Mouse (Mus musculus) ES-CJ7 (cell line): ENCODE measurements around the gene Mettl22.

ENCODE experiments used
- DNase-seq: peaks from one replicate; pipeline ENCODE4 v3.0.0; 2011; ENCODE audit warnings: low read depth, low spot score

Gene Mettl22

DNA sequence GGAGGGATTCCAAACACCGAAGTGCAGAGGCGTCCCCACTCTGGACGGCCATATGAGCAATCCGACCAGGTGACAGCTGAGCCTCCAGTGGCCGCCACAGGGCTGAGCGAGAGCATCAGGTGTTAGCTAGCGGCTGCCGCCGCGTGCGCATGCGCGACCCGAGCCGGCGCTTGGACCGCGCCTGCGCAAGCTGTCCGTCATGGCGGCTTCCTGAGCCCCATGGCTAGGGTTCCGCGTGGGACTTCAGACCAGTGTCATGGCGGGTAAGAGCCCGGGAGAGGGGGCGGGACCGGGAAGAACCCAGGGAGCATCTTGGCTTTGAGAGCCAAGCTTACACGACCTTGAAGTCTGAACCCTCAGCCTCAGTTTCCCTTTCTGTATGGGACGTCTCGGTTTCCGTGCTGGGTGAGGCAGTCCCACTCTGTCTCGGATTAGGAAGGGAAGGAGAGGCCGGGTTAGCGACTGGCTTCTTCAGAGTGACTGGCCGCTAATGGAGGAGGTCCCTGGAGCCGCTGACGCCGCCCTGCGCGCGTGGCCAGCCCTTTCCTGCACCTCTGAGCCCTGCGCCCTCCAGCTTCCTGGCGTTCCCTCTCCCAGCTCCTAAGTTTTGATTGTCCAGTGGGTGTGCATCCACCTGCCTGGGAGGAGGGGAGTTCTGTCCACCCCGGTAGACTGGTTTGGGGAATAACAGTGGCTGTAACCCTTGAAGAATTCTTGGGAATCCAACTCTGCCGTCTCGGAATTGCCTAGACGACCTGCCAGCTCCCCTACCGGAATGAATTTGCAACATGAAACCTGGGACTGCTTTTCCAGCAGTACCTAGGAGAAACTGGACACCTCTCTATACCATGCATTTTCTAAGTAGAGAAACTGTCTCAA, at the start of gene Mettl22:
Mettl22 (plus strand) TSS at position 186 of the 879 bp plus-strand sequence.
- peak; percentile 94 for DNase-seq

DNA sequence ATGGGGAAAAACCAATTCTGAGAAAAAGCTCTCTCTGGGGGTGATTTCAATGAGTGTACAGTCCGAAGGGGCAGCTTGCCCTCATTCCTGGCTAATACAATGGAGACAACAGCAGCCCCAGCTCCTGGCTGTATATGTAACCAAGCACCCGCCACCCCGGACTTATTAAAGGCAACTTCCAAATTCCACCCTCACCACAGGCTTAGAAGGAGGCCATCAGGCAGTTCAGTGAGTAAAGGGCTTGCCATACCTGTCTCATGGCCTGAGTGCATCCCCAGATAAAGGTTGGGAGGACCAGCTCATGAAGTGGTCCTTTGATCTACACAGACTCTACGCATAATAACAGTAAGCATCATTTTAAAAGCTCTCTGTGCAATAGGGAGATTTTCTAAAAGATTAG, 49.7 kb upstream of the Mettl22 start:
- DNase-seq = no peak

DNA sequence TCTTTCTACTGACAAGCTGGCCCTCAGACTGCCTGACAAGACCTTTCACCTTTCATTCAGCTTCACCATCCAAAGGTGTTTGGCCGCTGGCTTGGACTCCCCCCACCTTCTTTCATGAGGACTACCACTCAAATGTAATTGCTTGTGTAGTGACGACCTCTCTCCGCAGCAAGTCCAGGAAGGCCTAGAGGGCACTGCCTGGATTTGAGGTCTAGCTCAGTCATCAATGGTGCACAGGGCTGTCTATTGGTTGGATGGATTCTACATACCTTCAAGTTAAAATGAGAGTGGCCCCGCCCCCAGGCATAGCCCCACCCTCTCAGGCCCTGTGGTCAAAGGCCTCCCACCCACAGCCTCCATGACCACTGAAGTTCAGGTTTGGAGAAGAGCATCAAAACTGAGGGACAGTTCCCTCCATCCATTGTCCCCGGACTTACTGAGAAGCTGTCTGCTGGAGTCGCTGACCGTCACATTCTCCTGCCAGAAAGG, 46.9 kb upstream of the Mettl22 start:
- DNase-seq = no peak

DNA sequence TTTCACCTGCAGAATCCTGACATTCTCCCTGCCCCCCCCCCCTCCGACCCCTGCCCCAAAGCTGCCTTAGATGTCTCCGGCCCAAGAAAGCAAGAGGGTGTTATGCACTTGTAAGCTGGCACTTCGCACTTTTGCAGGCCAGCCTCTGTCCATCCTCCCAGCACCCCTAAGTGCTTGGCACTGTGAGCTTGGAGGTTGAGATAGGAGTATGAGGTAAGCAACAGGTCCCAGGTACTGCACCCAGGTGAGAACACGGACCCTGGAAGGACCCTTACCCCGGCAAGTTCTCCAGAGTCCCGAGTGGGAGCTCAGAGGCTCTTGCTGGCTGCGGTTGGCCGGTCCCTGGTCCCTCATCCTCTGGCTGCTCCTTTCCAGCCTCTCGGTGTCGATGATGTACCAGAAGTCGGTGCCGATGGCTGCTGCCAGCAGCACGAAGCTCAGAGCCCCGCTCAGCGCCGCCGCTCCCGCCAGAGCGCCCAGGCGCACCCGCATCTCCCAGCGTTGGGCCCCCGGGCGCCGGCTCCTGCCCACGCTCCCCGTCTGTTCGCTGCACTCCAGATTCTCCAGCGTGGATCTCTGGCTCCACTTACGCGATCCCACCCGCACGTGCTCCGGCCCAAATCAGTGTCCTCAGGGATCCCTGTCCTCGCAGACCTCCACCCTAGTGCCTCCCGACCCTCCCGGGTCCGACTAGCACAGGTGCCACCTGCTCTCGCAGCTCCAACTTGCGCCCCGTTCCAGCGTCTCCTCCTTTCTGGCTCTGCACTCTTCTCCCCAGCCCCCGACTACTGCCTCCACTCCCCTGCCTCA, 46.2 kb upstream of the Mettl22 start:
- DNase-seq = no peak

DNA sequence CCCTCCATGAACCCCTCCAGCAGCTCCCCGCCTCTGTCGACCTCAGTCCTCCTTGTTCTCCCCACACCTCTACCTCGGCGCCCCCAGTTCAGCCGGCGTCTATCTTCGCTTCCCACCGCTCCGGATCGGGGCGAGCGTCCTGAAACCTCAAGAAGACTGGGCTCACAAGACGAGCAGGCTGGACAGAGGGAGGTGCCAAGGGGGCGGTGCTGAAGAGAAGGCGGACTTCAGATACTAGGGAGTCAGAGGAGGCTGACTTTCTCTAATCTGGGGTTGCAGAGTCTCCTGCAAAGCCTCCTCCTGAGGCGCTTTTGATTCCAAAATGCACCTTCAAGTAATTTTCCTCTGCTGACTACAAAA, 45.6 kb upstream of the Mettl22 start, which contains the start of gene Tmem114:
Tmem114 (minus strand) TSS at position 166 of the 360 bp plus-strand sequence.
- no peak for DNase-seq

DNA sequence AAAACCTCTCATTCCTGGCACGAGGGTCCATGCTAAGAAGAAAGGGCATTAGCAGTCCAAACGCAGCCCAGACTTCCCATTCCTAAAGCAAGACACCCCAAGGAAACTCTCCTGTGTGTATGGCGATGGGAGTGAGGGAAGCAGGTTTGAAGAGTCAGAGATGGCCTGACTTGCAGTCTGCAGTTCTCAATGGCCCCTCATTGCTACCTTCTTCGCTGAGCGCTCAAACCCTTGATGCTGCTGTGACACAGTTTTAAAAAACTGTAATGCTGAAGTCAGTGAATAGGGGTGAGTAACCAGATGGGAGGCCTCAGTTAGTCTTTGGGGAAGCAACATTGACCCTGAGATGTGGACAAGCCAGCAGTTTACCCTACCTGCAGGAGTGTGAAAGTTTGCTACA, 44.9 kb upstream of the Mettl22 start:
- no peak for DNase-seq

DNA sequence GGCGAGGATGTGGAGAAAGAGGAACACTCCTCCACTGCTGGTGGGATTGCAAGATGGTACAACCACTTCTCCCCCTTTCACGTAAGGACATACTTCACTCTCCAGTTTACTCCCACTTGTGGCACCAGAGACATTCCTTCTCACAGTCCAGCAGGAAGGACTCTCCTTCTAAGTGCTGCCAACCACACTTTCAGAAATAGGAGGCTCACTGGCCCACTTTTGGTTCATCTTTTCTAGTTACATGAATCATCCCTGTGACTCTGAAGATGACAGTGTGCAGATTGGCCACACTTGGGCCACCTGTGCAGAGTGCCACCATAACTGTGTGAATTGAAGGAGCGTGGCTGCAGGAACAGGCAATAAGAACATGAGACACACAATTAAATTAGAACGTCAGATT, 41.1 kb upstream of the Mettl22 start:
- no peak for DNase-seq

DNA sequence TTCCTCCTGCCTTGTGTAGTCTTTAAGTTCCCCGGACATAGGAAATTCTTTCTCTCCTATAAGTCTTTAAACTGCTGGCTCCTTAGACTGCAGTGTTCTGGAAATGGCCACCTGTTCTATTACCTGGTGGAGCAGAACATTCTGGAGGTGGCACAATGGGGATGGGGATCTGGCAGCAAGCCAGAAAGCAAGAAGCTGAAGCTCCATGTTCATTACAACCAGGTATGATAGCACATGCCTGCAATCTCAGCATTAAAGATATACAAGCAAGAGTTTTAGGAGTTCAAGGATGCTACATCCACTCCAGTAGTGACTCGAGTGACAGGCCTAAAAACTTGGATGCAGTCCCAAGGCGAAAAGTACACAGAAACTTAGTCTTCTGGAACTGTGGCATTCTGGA, 38.0 kb upstream of the Mettl22 start:
- no peak for DNase-seq

DNA sequence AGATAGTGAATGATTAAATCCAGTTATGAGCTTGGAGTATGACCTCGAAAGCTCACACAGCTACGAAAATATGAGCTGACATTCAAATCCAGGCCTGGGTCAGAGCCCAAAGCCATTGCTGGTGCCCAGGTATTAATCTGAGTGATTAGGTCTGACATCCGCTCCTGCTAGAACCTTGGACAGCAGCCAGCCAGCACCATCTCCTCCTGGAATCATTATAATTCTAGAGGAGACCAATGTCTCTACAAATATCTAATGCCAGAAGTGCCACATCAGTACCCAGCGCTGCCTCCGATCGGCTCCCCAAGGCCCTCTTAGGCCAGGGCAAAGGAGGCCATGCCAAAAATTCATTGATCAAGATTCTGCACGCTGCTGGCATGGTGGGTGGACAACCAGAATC, 25.7 kb upstream of the Mettl22 start:
- no peak for DNase-seq

DNA sequence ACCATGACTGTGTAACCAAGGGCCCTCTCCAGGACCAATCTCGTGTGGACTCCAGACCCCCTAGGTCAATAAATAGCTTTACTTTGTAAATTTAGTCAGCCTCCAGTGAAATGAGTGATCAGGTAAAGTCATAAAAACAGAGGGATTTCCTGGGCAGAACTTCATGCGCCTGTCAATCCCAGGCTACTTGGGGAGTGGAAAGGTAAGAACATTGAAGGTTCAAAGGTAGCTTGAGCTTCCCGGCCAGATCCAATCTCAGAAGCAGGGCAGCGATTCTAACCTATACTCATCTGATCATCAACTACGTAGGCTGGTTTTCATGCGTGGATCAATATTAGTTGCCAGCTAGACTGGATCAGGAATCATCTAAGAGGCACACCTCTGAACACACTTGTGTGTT, 24.3 kb upstream of the Mettl22 start:
- no peak for DNase-seq

DNA sequence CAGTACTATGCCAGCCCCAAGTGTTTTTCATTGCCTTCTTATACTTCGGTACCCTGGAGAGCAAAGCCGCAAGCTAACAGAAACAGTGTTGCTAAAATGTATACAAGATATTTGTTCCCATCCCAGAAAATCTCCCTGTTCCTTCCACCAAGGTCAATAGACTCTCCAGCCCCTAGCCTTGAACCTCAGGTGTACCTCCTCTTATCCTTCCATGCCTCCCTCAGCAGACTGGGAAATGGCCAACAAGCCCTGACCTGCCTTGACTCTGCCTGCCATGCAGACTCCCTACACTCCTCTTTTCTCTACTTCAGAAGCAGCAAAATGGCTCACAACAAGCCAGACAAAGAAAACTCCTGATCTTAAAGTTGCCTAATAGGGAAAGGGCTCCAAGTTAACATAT, 17.3 kb upstream of the Mettl22 start:
- DNase-seq = no peak

DNA sequence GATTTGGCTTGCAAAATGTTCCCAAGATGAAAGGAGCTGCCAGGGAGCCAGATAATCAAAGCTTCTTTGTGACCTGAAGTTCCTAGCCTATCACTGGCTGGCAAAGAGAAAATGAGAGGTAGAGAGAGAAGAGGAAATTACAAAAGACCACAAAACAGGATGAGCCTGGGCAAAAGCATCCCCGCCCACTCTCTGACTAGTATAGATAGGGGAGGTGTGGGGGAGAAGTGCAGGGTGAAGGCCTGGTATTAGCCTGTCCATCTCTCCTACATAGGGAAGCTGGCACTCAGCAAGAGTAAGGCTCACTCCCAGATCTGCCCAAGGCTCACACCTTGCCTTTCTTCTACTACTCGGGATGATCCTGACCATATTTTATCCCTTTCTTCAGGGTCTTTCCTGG, 15.4 kb upstream of the Mettl22 start:
- DNase-seq = no peak

DNA sequence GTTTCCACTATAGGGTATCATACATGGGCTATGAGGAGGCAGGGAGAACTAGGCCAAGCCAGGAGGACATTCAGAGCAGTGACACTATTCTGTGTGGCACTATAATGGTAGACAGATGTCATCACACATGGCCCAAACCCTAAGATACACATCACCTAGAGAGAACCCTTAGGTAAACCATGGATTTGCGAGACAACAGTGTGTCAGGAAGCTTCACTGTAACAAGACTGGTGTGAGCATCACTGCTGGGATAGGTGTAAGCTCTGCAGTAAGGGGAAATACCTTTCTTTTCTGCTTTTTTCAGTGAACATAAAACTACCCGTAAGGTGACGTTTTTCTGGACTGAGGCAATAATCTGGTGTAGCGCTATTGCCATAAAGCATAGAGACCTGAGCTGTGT, 12.2 kb upstream of the Mettl22 start:
- no peak for DNase-seq

DNA sequence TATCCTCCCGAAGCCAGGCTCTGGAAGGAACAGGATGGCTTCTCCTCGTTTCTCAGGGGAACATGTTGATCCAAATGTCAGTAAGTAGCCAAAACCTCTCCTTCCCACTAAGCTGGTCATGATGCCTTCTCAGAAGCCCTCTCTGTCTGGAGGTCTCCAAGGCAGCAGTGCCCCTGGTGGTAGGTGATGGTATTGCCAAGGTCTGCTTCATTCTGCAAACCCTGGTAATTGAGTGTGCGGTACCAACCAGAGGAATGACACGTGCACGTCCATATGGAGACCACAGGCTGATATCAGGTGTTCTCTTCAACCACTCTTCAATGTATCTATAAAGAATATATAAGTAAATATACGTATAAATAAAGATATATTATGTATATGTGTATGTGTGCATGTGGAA, 11.5 kb upstream of the Mettl22 start:
- DNase-seq = peak; percentile 79

DNA sequence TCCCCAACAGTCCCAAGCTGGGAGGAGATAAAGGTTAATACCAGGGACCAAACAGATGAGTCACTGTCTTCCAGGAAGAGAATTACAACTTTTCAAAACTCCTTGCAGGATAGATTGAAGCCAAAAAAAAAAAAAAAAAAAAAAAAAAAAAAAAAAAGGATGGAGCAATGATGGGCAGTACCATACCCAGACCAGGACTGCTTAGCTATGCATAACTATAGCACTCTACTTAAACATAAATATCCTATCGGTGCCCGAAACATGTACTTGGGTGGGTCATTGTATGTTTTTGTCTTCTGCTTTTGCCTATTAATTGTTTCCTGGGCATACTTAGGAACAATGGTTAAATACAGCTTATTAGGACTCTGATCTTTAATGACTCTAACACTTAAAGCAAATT, 456 bp upstream of the Mettl22 start:
- DNase-seq = no peak

DNA sequence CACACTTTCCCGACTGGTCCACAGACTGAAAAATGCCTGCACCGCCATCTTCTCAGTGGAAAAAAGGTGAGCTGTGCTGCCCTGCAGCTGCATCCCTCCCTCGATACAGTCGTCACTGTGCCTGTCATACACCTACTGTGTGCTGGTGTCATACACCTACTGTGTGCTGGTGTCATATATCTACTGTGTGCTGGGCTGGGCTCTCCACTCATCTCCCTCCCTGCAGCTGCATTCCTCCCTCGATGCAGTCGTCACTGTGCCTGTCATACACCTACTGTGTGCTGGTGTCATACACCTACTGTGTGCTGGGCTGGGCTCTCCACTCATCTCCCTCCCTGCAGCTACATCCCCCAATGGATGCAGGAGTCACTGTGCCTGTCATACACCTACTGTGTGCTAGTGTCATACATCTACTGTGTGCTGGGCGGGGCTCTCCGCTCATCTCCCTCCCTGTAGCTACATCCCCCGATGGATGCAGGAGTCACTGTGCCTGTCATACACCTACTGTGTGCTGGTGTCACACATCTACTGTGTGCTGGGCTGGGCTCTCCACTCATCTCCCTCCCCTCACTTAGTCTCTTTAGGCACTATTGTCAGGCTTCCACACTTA, 16.9 kb downstream of the Mettl22 start:
- no peak for DNase-seq

DNA sequence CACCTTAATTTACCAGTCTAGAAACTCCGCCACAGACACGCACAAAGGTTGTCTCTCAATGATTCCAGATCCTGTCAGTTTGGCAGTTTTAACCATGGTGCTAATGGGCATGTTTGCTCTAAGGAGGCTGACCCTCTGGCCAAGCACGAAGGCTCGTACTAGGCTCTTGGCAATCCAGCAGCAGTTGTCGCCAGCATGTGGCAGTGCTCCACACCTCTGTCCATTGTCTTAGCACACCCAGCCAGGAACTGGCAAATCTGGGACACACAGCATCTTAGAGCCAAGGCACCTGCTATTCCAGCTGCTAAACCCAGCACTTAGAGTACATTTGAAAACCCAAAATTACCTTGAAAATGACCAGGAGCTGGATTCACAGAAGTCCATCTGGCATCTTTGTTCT, 18.8 kb downstream of the Mettl22 start:
- DNase-seq = no peak

DNA sequence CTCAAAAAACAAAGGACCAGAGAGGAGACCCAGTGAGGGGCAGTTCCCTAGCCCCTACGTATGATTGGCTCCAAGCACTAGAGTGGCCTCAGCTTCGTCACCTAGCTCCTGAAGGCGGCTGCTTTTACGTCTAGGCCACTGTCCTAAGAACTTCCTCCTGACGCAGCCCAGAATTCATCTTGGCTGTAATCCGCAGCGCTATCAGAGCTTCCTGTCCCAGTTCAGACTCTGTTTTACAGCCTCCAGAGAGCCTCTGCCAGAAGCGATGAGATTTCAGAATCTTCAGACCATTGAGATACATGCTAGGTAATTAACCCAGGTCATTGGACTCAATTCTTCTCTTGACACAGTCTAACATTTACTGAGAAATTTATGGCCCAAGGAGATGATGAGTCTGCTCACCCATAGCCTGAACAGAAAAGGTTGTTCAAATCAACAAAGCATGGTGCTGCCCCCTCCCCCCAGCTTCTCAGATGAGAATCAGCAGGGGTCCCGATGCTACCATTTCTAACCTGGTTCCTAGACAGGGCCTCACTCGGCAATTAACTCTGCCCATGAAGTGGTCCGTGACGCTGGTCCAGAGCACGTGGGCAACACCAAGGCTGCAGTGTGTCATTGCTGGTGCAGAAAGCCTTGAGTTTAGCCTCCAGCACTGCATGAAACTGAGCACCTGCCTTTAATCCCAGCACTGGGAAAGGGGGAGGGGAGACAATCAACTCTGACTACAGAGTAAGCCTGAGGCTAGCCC, 21.3 kb downstream of the Mettl22 start:
- DNase-seq = peak; percentile 23

DNA sequence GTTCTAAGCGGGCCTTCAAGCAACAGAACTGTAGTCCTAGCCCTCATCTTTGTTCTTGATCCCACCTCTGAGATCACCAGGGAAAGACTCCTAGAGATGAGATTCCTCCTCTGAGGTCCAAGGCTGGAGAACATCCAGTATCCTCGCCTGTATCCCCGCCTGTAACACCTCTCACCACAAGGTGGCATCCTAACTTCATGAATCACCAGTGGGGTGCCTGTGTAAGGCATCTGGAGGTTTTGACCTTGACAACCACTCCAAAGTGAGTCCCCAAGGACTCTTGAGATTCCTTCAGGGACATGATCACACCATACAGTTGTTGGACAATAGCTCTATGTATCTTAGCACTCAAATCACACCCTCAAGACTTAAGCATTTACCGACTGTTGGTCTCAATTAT, 23.7 kb downstream of the Mettl22 start:
- peak; percentile 79 for DNase-seq

DNA sequence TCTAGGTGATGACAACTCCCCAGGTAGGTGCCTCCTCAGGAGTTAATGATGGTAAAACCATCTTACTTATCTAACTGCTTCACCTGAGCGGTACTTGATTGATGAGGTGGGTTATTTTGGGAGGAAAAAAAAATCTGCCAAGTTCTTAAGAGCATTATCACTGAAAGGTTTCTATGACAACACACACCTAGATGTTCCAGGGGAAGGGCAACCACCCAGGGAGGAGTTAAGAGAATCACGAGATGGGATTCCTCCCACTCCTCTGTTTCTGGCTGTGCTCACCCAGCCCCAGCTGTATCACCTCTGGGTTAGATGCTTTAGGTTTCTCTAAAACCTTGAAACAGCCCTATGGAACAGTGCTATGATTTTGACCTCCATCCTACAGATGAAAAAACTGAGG, 26.4 kb downstream of the Mettl22 start:
- DNase-seq = no peak

DNA sequence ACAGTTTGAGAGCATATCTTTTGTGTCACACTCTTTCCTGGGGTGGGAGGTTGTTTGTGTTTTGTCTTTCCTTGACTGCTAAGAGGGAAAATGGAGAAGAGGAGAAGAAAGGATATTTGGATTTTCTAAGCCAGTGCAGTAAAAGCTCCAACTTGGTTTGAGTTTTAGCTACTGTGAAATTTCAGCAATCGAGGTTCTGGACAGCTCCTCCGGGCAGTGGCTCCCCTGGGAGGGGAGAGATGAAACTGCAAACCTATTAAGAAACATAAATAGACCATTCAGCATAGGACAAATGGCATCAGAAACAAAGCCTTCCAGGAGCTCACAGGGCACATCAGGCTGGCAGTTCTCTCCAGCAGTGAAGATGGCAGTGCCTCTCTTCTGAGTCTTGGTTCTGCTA, 33.7 kb downstream of the Mettl22 start:
- DNase-seq = no peak

DNA sequence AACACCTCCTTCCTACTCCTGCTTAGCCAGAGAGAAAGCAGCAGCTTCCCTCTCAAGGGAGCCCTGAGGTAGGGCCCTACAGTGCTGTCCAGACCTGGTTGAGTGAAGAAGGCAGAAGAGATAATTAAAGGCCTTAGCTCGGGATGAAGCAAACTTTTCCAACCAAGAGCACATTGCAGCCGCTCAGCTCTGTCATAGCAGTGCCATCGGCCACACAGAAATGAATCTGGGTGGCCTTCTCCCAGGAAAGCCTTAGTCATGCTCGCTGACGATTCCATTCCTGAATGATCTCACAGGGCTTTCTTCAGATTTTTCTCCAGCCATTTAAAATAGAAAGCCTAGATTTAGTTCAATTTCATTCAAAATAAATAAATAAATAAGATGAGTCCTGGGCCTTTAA, 39.3 kb downstream of the Mettl22 start:
- no peak for DNase-seq
